Mouse (Mus musculus) C2C12 (cell line): ENCODE measurements around the gene Rpl3.

ENCODE experiments used
- CTCF ChIP-seq: IDR thresholded peaks from one replicate; pipeline ENCODE4 v1.5.1; 2011; ENCODE audit not compliant: control insufficient read depth, insufficient read depth, insufficient read length
- MAX ChIP-seq: IDR thresholded peaks from one replicate; pipeline ENCODE4 v1.6.1; 2011; ENCODE audit warnings: mild to moderate bottlenecking, control low read depth
- USF1 ChIP-seq: IDR thresholded peaks from one replicate; pipeline ENCODE4 v1.6.1; 2011; ENCODE audit warnings: low read depth, mild to moderate bottlenecking, control low read depth, moderate library complexity

DNA sequence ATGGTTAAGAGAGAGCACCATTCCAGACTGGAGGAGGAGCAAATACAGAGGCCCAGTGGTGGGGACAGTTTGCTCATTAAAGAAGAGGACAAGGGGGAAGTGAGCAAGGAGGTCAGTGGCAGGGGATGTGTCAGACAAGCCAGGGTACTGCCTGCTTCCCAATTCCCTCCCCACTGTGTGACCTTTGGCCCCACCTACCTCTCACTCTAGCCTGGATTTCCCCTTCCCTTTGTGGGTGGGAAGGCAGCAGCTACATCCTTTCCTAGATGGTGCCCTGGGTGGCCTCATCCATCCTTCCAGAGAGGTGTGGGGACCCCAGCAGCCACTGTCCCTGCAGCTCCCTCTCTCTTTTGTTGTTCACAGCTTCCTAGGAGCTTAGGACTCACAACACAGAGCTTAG, 56.8 kb downstream of the Rpl3 start:
- no peak for TF ChIP-seq USF1
- TF ChIP-seq CTCF, result no peak
- TF ChIP-seq MAX, result no peak
